Mouse (Mus musculus): ENCODE data around the gene Nt5c3. TPM values are rescaled to one million over a fixed set of nuclear protein-coding genes. Genes with fewer than 3 reads are reported as not detected.

Gene Nt5c3
- polyA plus RNA-seq, 3 experiments from 2014 or later, result 55.7 to 77.7 (median 57.7) TPM

DNA sequence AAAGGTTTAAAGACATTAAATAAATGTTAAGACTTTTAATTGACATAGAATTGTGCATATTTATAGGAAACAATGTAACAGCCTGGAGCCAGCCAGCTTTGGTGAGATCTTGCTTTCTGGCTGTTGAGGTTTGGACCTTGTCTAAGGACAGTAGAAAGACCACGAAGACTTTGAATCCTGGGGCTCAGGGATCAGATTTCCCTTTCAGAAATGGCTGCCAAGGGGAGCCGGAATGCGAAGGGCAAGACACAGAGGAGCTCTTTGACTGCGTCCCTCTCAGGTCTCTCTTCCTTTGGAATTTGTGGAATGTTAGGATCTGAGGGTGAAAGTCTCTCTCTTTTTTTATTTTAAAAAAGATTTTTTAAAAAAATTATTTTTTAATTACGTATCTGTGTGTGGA, 89.0 kb downstream of the Nt5c3 start:
- no peak for ATAC-seq

GRCm38 (mm10) chr6:56832830-56833229, 90.9 kb downstream of the Nt5c3 start:
- ATAC-seq, result no peak

DNA sequence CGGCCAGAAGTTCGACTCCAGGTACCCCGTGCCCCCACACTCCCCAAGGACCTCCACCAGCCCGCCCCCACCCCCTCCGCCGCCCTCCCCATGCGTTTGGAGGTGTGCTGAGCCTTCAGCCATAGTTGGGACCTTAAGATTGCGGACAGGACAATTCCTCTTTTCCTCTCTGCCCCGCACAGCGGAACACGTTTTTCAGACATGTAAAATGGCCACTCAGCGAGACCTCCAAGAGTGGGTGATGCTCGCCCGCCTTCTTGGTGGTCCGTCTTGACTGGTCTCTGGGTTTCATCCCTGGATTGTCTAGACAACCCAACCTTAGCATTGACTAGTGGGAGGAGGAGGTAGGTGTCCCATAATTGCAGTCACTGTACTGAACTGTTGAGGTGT, 91.3 kb downstream of the Nt5c3 start:
- ATAC-seq, result no peak

Other genes starting within 250 kb of the Nt5c3 start
- 100 to 1,000 TPM in 2 of 3 experiments, 10 to 100 TPM in 1; 96.8 to 211 (median 126) TPM for gene Lsm5, start 219.2 kb downstream of the Nt5c3 start, polyA plus RNA-seq (2017; shearing (Covaris generic))
- 10 to 100 TPM; 10.5 to 13.6 (median 10.8) TPM for gene Avl9, start 209.0 kb downstream of the Nt5c3 start, polyA plus RNA-seq (2017; shearing (Covaris generic))
- 10 to 100 TPM; 15.7 to 24.7 (median 22.9) TPM for gene Kbtbd2, start 126.1 kb downstream of the Nt5c3 start, polyA plus RNA-seq (2017; shearing (Covaris generic))
- gene Fkbp9, start 91.9 kb downstream of the Nt5c3 start, polyA plus RNA-seq (2017; shearing (Covaris generic)), result not detected
- gene Vmn1r4, start 83 bp upstream of the Nt5c3 start, polyA plus RNA-seq (2017; shearing (Covaris generic)), result not detected
- gene Vmn1r5, start 46.3 kb upstream of the Nt5c3 start, polyA plus RNA-seq (2017; shearing (Covaris generic)), result not detected
- not detected for gene Vmn1r6, start 73.3 kb upstream of the Nt5c3 start, polyA plus RNA-seq (2017; shearing (Covaris generic))
- gene Vmn1r7, start 101.4 kb upstream of the Nt5c3 start, polyA plus RNA-seq (2017; shearing (Covaris generic)), result not detected
- not detected for gene Vmn1r8, start 108.4 kb upstream of the Nt5c3 start, polyA plus RNA-seq (2017; shearing (Covaris generic))
- not detected for gene Vmn1r9, start 142.9 kb upstream of the Nt5c3 start, polyA plus RNA-seq (2017; shearing (Covaris generic))
- not detected for gene Vmn1r10, start 185.5 kb upstream of the Nt5c3 start, polyA plus RNA-seq (2017; shearing (Covaris generic))
- gene Vmn1r11, start 209.5 kb upstream of the Nt5c3 start, polyA plus RNA-seq (2017; shearing (Covaris generic)), result not detected
- gene Vmn1r12, start 233.0 kb upstream of the Nt5c3 start, polyA plus RNA-seq (2017; shearing (Covaris generic)), result not detected

Measured in inflammation-experienced regulatory T-cells, adult 6 months (primary cell).